Mouse (Mus musculus): ENCODE data around the gene Gm16181. TPM values are rescaled to one million over a fixed set of nuclear protein-coding genes. Genes with fewer than 3 reads are reported as not detected.

Gene Gm16181
- polyA plus RNA-seq, 1 experiment from 2014 or later = 0.59 TPM

GRCm38 (mm10) chr17:35187959-35188610, 32.5 kb upstream of the Gm16181 start, which contains the start of gene Lst1:
Gene Lst1, minus strand, starts transcription at chr17:35188439.
- H3K36me3 ChIP-seq (ENCODE audit: poor library complexity, severe bottlenecking) = no peaks in the 10 kb centered on the region
- H3K27ac ChIP-seq = no peak within 1 kb of the TSS
- no peaks in the 10 kb centered on the region for H3K27me3 ChIP-seq
- 65% methylated on average over 7 of the region's 7 CpGs for WGBS
- H3K9ac ChIP-seq = no peak within 1 kb of the TSS
- no peak within 1 kb of the TSS for H3K4me2 ChIP-seq
- no peak for ATAC-seq
- no peaks in the 10 kb centered on the region for H3K9me3 ChIP-seq (replicated peaks)
- H3K4me3 ChIP-seq = no peak within 1 kb of the TSS
- H3K4me1 ChIP-seq = peaks cover 11% of the 10 kb centered on the region

GRCm38 (mm10) chr17:35189186-35189585, 31.4 kb upstream of the Gm16181 start:
- H3K9ac ChIP-seq = no peak overlapping the region
- H3K27me3 ChIP-seq = peaks cover 8% of the 10 kb centered on the region
- H3K27ac ChIP-seq = peak overlapping the region; percentile 6; the same call in 1 of the 2 replicates
- H3K4me1 ChIP-seq = peaks cover 11% of the 10 kb centered on the region
- 76% methylated on average over 1 of the region's 1 CpGs for WGBS
- no peak overlapping the region for H3K4me3 ChIP-seq
- H3K36me3 ChIP-seq (ENCODE audit: poor library complexity, severe bottlenecking) = no peaks in the 10 kb centered on the region
- no peak overlapping the region for H3K4me2 ChIP-seq
- ATAC-seq = no peak
- no peaks in the 10 kb centered on the region for H3K9me3 ChIP-seq (replicated peaks)

GRCm38 (mm10) chr17:35190096-35190495, 30.5 kb upstream of the Gm16181 start:
- Histone ChIP-seq H3K36me3 (ENCODE audit: poor library complexity, severe bottlenecking) (no peaks in the 10 kb centered on the region), H3K9ac (no peak overlapping the region), H3K27ac (no peak overlapping the region), H3K27me3 (peaks cover 17% of the 10 kb centered on the region), H3K4me3 (no peak overlapping the region), H3K4me1 (peaks cover 11% of the 10 kb centered on the region), H3K4me2 (no peak overlapping the region), H3K9me3 (replicated peaks) (no peaks in the 10 kb centered on the region)
- WGBS = 81% methylated on average over 4 of the region's 4 CpGs
- ATAC-seq = no peak

GRCm38 (mm10) chr17:35191723-35192122, 28.9 kb upstream of the Gm16181 start:
- Histone ChIP-seq H3K36me3 (ENCODE audit: poor library complexity, severe bottlenecking) (no peaks in the 10 kb centered on the region), H3K4me1 (peaks cover 10% of the 10 kb centered on the region), H3K27ac (no peak overlapping the region), H3K9me3 (replicated peaks) (no peaks in the 10 kb centered on the region), H3K9ac (no peak overlapping the region), H3K4me2 (no peak overlapping the region), H3K27me3 (peaks cover 32% of the 10 kb centered on the region), H3K4me3 (no peak overlapping the region)
- 63% methylated on average over 2 of the region's 2 CpGs for WGBS
- no peak for ATAC-seq

GRCm38 (mm10) chr17:35192924-35193323, 27.7 kb upstream of the Gm16181 start:
- no peak for ATAC-seq
- Histone ChIP-seq H3K27me3 (peaks cover 40% of the 10 kb centered on the region), H3K9ac (no peak overlapping the region), H3K4me1 (peaks cover 10% of the 10 kb centered on the region), H3K4me3 (no peak overlapping the region), H3K27ac (no peak overlapping the region), H3K4me2 (no peak overlapping the region), H3K36me3 (ENCODE audit: poor library complexity, severe bottlenecking) (no peaks in the 10 kb centered on the region), H3K9me3 (replicated peaks) (no peaks in the 10 kb centered on the region)
- WGBS = 82% methylated on average over 5 of the region's 5 CpGs

GRCm38 (mm10) chr17:35193881-35194843, 26.5 kb upstream of the Gm16181 start, which contains the start of gene Ltb:
Gene Ltb, plus strand, starts transcription at chr17:35194439.
- Histone ChIP-seq H3K4me2 (peak within 1 kb of the TSS; percentile 71), H3K27ac (no peak within 1 kb of the TSS), H3K4me1 (peaks cover 10% of the 10 kb centered on the region), H3K36me3 (ENCODE audit: poor library complexity, severe bottlenecking) (no peaks in the 10 kb centered on the region), H3K4me3 (peak within 1 kb of the TSS; percentile 41), H3K9me3 (replicated peaks) (no peaks in the 10 kb centered on the region), H3K27me3 (peaks cover 48% of the 10 kb centered on the region), H3K9ac (no peak within 1 kb of the TSS)
- ATAC-seq = no peak
- WGBS = 79% methylated on average over 28 of the region's 28 CpGs

GRCm38 (mm10) chr17:35194844-35195630, 25.6 kb upstream of the Gm16181 start:
- Histone ChIP-seq H3K4me2 (peak overlapping the region; percentile 71), H3K9me3 (replicated peaks) (no peaks in the 10 kb centered on the region), H3K36me3 (ENCODE audit: poor library complexity, severe bottlenecking) (no peaks in the 10 kb centered on the region), H3K27me3 (peaks cover 53% of the 10 kb centered on the region), H3K4me1 (peaks cover 10% of the 10 kb centered on the region), H3K4me3 (peak overlapping the region; percentile 41), H3K9ac (peak overlapping the region; percentile 58), H3K27ac (no peak overlapping the region)
- ATAC-seq = peak; percentile 6; the same call in 1 of the 2 replicates
- WGBS = 47% methylated on average over 19 of the region's 19 CpGs

- H3K9me3 ChIP-seq (replicated peaks) = no peaks in the 10 kb centered on the region
- no peak overlapping the region for H3K27ac ChIP-seq
- peak overlapping the region; percentile 71 for H3K4me2 ChIP-seq
- peak; percentile 85 for ATAC-seq
- H3K4me3 ChIP-seq = peak overlapping the region; percentile 41
- peaks cover 10% of the 10 kb centered on the region for H3K4me1 ChIP-seq
- 1% methylated on average over 66 of the region's 66 CpGs for WGBS
- H3K36me3 ChIP-seq (ENCODE audit: poor library complexity, severe bottlenecking) = no peaks in the 10 kb centered on the region
- peaks cover 60% of the 10 kb centered on the region for H3K27me3 ChIP-seq
- H3K9ac ChIP-seq = peak overlapping the region; percentile 58
Measured at GRCm38 (mm10) chr17:35195631-35196320, 24.9 kb upstream of the Gm16181 start.

- no peaks in the 10 kb centered on the region for H3K36me3 ChIP-seq (ENCODE audit: poor library complexity, severe bottlenecking)
- no peaks in the 10 kb centered on the region for H3K9me3 ChIP-seq (replicated peaks)
- 32% methylated on average over 9 of the region's 9 CpGs for WGBS
- no peak for ATAC-seq
- H3K4me2 ChIP-seq = peak overlapping the region; percentile 71
- H3K27ac ChIP-seq = no peak overlapping the region
- peaks cover 10% of the 10 kb centered on the region for H3K4me1 ChIP-seq
- H3K9ac ChIP-seq = peak overlapping the region; percentile 58; the same call in 1 of the 2 replicates
- H3K27me3 ChIP-seq = peaks cover 62% of the 10 kb centered on the region
- peak overlapping the region; percentile 41 for H3K4me3 ChIP-seq
Measured at GRCm38 (mm10) chr17:35196321-35196641, 24.4 kb upstream of the Gm16181 start.

- H3K4me3 ChIP-seq = no peak overlapping the region
- no peaks in the 10 kb centered on the region for H3K9me3 ChIP-seq (replicated peaks)
- H3K9ac ChIP-seq = no peak overlapping the region
- no peak overlapping the region for H3K27ac ChIP-seq
- no peaks in the 10 kb centered on the region for H3K36me3 ChIP-seq (ENCODE audit: poor library complexity, severe bottlenecking)
- H3K4me1 ChIP-seq = peaks cover 10% of the 10 kb centered on the region
- peaks cover 70% of the 10 kb centered on the region for H3K27me3 ChIP-seq
- WGBS = 43% methylated on average over 6 of the region's 6 CpGs
- H3K4me2 ChIP-seq = no peak overlapping the region
- ATAC-seq = no peak
Measured at GRCm38 (mm10) chr17:35197126-35197525, 23.5 kb upstream of the Gm16181 start.

- Histone ChIP-seq H3K36me3 (ENCODE audit: poor library complexity, severe bottlenecking) (no peaks in the 10 kb centered on the region), H3K27ac (no peak overlapping the region), H3K4me2 (no peak overlapping the region), H3K4me3 (no peak overlapping the region), H3K9ac (no peak overlapping the region), H3K4me1 (peaks cover 10% of the 10 kb centered on the region), H3K27me3 (peaks cover 72% of the 10 kb centered on the region), H3K9me3 (replicated peaks) (no peaks in the 10 kb centered on the region)
- ATAC-seq = no peak
- WGBS = 66% methylated on average over 7 of the region's 7 CpGs
Measured at GRCm38 (mm10) chr17:35198029-35198428, 22.6 kb upstream of the Gm16181 start.

Measured in forebrain, embryonic 13.5 days (tissue).